Mouse (Mus musculus) kidney, adult 18-20 months (tissue): ENCODE measurements at regions not wholly inside any gene's neighbourhood (a gene's known extent, or its start where the extent isn't known, plus 50 kb on each side); places are given as distances from the start of the nearest gene placed in this dataset.
A peak's percentile ranks its signal among the peaks of the same experiment; 100 is the strongest.

Experiments
- DNase-seq: peaks from one replicate; pipeline ENCODE4 v3.0.0; 2021

- no peak for DNase-seq
Observed at GRCm38 (mm10) chr3:149258826-149259225, 268.5 kb upstream of the Adgrl2 start.

GRCm38 (mm10) chr3:149256891-149257290, 266.5 kb upstream of the Adgrl2 start:
- no peak for DNase-seq

GRCm38 (mm10) chr3:149253080-149253479, 262.7 kb upstream of the Adgrl2 start:
- no peak for DNase-seq

- no peak for DNase-seq
Observed at GRCm38 (mm10) chr3:149252144-149252543, 261.8 kb upstream of the Adgrl2 start.

- no peak for DNase-seq
Observed at GRCm38 (mm10) chr3:149247626-149247987, 257.3 kb upstream of the Adgrl2 start.

- DNase-seq, result no peak
Observed at GRCm38 (mm10) chr3:149246935-149247625, 256.7 kb upstream of the Adgrl2 start.

- no peak for DNase-seq
Observed at GRCm38 (mm10) chr3:149239664-149240063, 249.3 kb upstream of the Adgrl2 start.

GRCm38 (mm10) chr3:149238076-149238475, 247.7 kb upstream of the Adgrl2 start:
- DNase-seq, result no peak

- no peak for DNase-seq
Observed at GRCm38 (mm10) chr3:149235183-149235582, 244.8 kb upstream of the Adgrl2 start.

GRCm38 (mm10) chr3:149233691-149234131, 243.4 kb upstream of the Adgrl2 start:
- no peak for DNase-seq

GRCm38 (mm10) chr3:149233191-149233641, 242.9 kb upstream of the Adgrl2 start:
- no peak for DNase-seq

GRCm38 (mm10) chr3:149231346-149231745, 241.0 kb upstream of the Adgrl2 start:
- no peak for DNase-seq

- no peak for DNase-seq
Observed at GRCm38 (mm10) chr3:149227556-149227955, 237.2 kb upstream of the Adgrl2 start.

- no peak for DNase-seq
Observed at GRCm38 (mm10) chr3:149226723-149227122, 236.4 kb upstream of the Adgrl2 start.

- no peak for DNase-seq
Observed at GRCm38 (mm10) chr3:149225684-149226083, 235.3 kb upstream of the Adgrl2 start.

GRCm38 (mm10) chr3:149224271-149224670, 233.9 kb upstream of the Adgrl2 start:
- DNase-seq, result peak; percentile 52

- DNase-seq, result no peak
Observed at GRCm38 (mm10) chr3:149223776-149224175, 233.4 kb upstream of the Adgrl2 start.

- DNase-seq, result no peak
Observed at GRCm38 (mm10) chr3:149220958-149221357, 230.6 kb upstream of the Adgrl2 start.

- DNase-seq, result peak; percentile 31
Observed at GRCm38 (mm10) chr3:149220304-149220951, 230.1 kb upstream of the Adgrl2 start.

GRCm38 (mm10) chr3:149219381-149220303, 229.3 kb upstream of the Adgrl2 start:
- peak; percentile 35 for DNase-seq

- DNase-seq, result peak; percentile 36
Observed at GRCm38 (mm10) chr3:149217916-149218803, 227.8 kb upstream of the Adgrl2 start.

- no peak for DNase-seq
Observed at GRCm38 (mm10) chr3:149216759-149217400, 226.5 kb upstream of the Adgrl2 start.
